Comparison of ENCODE assay signal across 25 mouse cellular contexts in genomic region chr5:105764369-105764768, GRCm38 (mm10).
A peak's percentile ranks its signal among the peaks of the same experiment; 100 is the strongest.
DNase-seq lines count a peak whose midpoint lies in the region; ATAC-seq and TF ChIP-seq lines count a peak whose summit lies in the region.
"Had no signal": no experiment of that assay in that cellular context is flagged by ENCODE, and none has a peak within 500 bp of the region (broad histone marks: within the 10 kb centered on the region; RNA-seq: fewer than 3 reads in every experiment).

No protein-coding gene starts in this region.

- H3K4me3 ChIP-seq in forebrain, embryonic 16.5 days (replicated peaks; ENCODE audit: low read length) = no peak overlapping the region
- H3K4me3 ChIP-seq in forebrain, embryonic 12.5 days (replicated peaks) = no peak overlapping the region
- no peak overlapping the region for H3K4me3 ChIP-seq in layer of hippocampus, adult 2 months
- H3K4me3 ChIP-seq in neural tube, embryonic 14.5 days (ENCODE audit: low read depth, low read length) = no peak overlapping the region
- H3K4me3 ChIP-seq in neural tube, embryonic 15.5 days (replicated peaks) = no peak overlapping the region
- H3K4me3 ChIP-seq: erythroblast, embryonic 14.5 days; hindbrain, embryonic 12.5 days; liver, embryonic 12.5 days had no signal

- H3K9ac ChIP-seq in forebrain, embryonic 16.5 days (replicated peaks; ENCODE audit: low read depth, low read length) = no peak overlapping the region
- no peak overlapping the region for H3K9ac ChIP-seq in forebrain, embryonic 12.5 days
- H3K9ac ChIP-seq in neural tube, embryonic 14.5 days (replicated peaks; ENCODE audit: low read depth, low read length) = no peak overlapping the region
- no peak overlapping the region for H3K9ac ChIP-seq in neural tube, embryonic 15.5 days (replicated peaks)
- H3K9ac ChIP-seq: hindbrain, embryonic 12.5 days; liver, embryonic 12.5 days; liver, postnatal 0 days had no signal

- DNase-seq in layer of hippocampus, adult 2 months (ENCODE audit: low spot score in 2 of 2) = peak in 1 of 2 experiments; percentile 55
- no peak for DNase-seq in layer of hippocampus, postnatal 36 days
- DNase-seq in brain, adult 2 months (ENCODE audit: low read depth, low spot score) = peak; percentile 61
- no peak for DNase-seq in urinary bladder, postnatal 36 days (ENCODE audit: low spot score in 2 of 2)
- DNase-seq: adrenal gland, postnatal 25 days; cerebellum, adult 2 months; cerebellum, postnatal 14 days; gastrocnemius, postnatal 14 days; heart, postnatal 14 days; kidney, adult 11 months; kidney, postnatal 14 days; left cerebral cortex, postnatal 4 days; liver, postnatal 0 days; lung, postnatal 36 days; right cerebral cortex, postnatal 14 days; spleen, adult 18-20 months; thymus, postnatal 14 days had no signal

- peaks cover 31% of the 10 kb centered on the region for H3K4me1 ChIP-seq in forebrain, embryonic 16.5 days (replicated peaks; ENCODE audit: control insufficient read depth, insufficient read depth, low read length)
- peaks cover 44% of the 10 kb centered on the region for H3K4me1 ChIP-seq in forebrain, embryonic 12.5 days
- H3K4me1 ChIP-seq in neural tube, embryonic 14.5 days (ENCODE audit: control insufficient read depth, insufficient read depth, low read length) = peaks cover 13% of the 10 kb centered on the region
- peaks cover 45% of the 10 kb centered on the region for H3K4me1 ChIP-seq in neural tube, embryonic 15.5 days

- TF ChIP-seq CTCF in layer of hippocampus, adult 2 months (conservative IDR thresholded peaks at IDR 0.05) = no peak

- no peaks in the 10 kb centered on the region for H3K36me3 ChIP-seq in forebrain, embryonic 16.5 days (ENCODE audit: control insufficient read depth, insufficient read depth)
- peaks cover 7% of the 10 kb centered on the region for H3K36me3 ChIP-seq in forebrain, embryonic 12.5 days (replicated peaks)
- no peaks in the 10 kb centered on the region for H3K36me3 ChIP-seq in neural tube, embryonic 14.5 days (ENCODE audit: control insufficient read depth, insufficient read depth, low read length)
- no peaks in the 10 kb centered on the region for H3K36me3 ChIP-seq in neural tube, embryonic 15.5 days
- H3K36me3 ChIP-seq: hindbrain, embryonic 12.5 days had no signal

- ATAC-seq in forebrain, embryonic 16.5 days = no peak
- ATAC-seq in forebrain, embryonic 12.5 days (ENCODE audit: low FRiP score) = no peak
- 0 out of 2 replicates have a peak, but pooled peaks have one; percentile 22 for ATAC-seq in neural tube, embryonic 14.5 days (ENCODE audit: low read depth)
- ATAC-seq in neural tube, embryonic 15.5 days (ENCODE audit: low FRiP score) = no peak
- ATAC-seq: liver, embryonic 12.5 days; liver, postnatal 0 days had no signal

- no peak overlapping the region for H3K4me2 ChIP-seq in forebrain, embryonic 16.5 days (ENCODE audit: low read length)
- no peak overlapping the region for H3K4me2 ChIP-seq in forebrain, embryonic 12.5 days
- no peak overlapping the region for H3K4me2 ChIP-seq in neural tube, embryonic 14.5 days (ENCODE audit: low read depth, low read length)
- no peak overlapping the region for H3K4me2 ChIP-seq in neural tube, embryonic 15.5 days
- H3K4me2 ChIP-seq: hindbrain, embryonic 12.5 days; liver, embryonic 12.5 days; midbrain, embryonic 11.5 days had no signal

- peak overlapping the region; percentile 46 for H3K27ac ChIP-seq in forebrain, embryonic 16.5 days (ENCODE audit: low read length)
- no peak overlapping the region for H3K27ac ChIP-seq in forebrain, embryonic 12.5 days
- H3K27ac ChIP-seq in layer of hippocampus, adult 2 months = peak overlapping the region; percentile 67; the same call in 1 of the 2 replicates
- peak overlapping the region; percentile 16; the same call in 1 of the 2 replicates for H3K27ac ChIP-seq in neural tube, embryonic 14.5 days (ENCODE audit: low read depth, low read length)
- no peak overlapping the region for H3K27ac ChIP-seq in neural tube, embryonic 15.5 days (replicated peaks)
- H3K27ac ChIP-seq: hindbrain, embryonic 12.5 days; liver, embryonic 12.5 days had no signal

- H3K9me3 ChIP-seq in forebrain, embryonic 16.5 days (ENCODE audit: control insufficient read depth, low read length) = no peaks in the 10 kb centered on the region
- H3K9me3 ChIP-seq in forebrain, embryonic 12.5 days = no peaks in the 10 kb centered on the region
- no peaks in the 10 kb centered on the region for H3K9me3 ChIP-seq in neural tube, embryonic 14.5 days (ENCODE audit: control insufficient read depth, low read length)
- no peaks in the 10 kb centered on the region for H3K9me3 ChIP-seq in neural tube, embryonic 15.5 days (replicated peaks)
- H3K9me3 ChIP-seq: hindbrain, embryonic 12.5 days; liver, embryonic 12.5 days had no signal

- no peaks in the 10 kb centered on the region for H3K27me3 ChIP-seq in forebrain, embryonic 16.5 days (replicated peaks; ENCODE audit: control insufficient read depth, insufficient read depth, low read length)
- H3K27me3 ChIP-seq in forebrain, embryonic 12.5 days = no peaks in the 10 kb centered on the region
- no peaks in the 10 kb centered on the region for H3K27me3 ChIP-seq in neural tube, embryonic 14.5 days (ENCODE audit: control insufficient read depth, insufficient read depth, low read length)
- no peaks in the 10 kb centered on the region for H3K27me3 ChIP-seq in neural tube, embryonic 15.5 days (replicated peaks)
- H3K27me3 ChIP-seq: hindbrain, embryonic 12.5 days; liver, embryonic 12.5 days had no signal

- WGBS in forebrain, embryonic 16.5 days = 47% methylated on average over 10 of the region's 10 CpGs
- 78% methylated on average over 10 of the region's 10 CpGs for WGBS in forebrain, embryonic 12.5 days
- WGBS in neural tube, embryonic 14.5 days = 64% methylated on average over 10 of the region's 10 CpGs
- WGBS in neural tube, embryonic 15.5 days = 69% methylated on average over 10 of the region's 10 CpGs

Comparison
In these comparisons a context has a peak if more than half of its experiments do, and no peak if none do; other contexts are left out.
1. H3K27ac ChIP-seq: peak in forebrain, embryonic 16.5 days (single experiment), layer of hippocampus, adult 2 months (single experiment) and neural tube, embryonic 14.5 days (single experiment); none in forebrain, embryonic 12.5 days (single experiment) and neural tube, embryonic 15.5 days (single experiment).